Mouse (Mus musculus): Measurements from ENCODE around the gene Mrpl20.

DNA sequence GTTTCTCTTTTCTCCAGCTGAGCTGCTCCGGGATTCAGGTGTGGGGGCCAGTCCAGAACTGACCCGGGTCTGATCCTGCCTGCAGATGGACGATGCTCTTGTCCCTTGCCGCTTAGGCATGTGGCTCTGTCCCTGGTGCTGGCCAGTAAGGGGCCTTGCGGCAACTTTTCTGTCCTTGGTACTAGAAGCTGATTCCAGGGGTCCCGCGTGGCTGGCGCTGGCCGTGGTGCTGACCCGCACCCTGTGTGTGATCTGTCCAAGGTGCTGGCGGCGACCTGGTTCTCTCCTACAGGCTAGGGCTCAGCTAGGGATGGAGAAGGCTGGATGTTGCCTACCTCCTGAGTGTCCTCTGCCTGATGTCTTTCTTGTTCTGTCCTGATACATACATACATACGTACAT lies 56.6 kb downstream of the Mrpl20 start:
- no peak for TF ChIP-seq TAL1 (conservative IDR thresholded peaks at IDR 0.05; ENCODE audit: low read depth, low read length)
- no peak for TF ChIP-seq CTCF (IDR thresholded peaks at IDR 0.05; ENCODE audit: low read depth, low read length)
- TF ChIP-seq GATA2 (IDR thresholded peaks at IDR 0.05; ENCODE audit: borderline replicate concordance, low read depth, low read length), result no peak
- no peak for TF ChIP-seq GATA1 (IDR thresholded peaks at IDR 0.05; ENCODE audit: borderline replicate concordance, low read length)
- no peak for TF ChIP-seq POLR2AphosphoS5 (IDR thresholded peaks at IDR 0.05; ENCODE audit: insufficient replicate concordance, low read depth, low read length)
